Comparison of ENCODE assay signal across 9 mouse cellular contexts in the genomic region with DNA sequence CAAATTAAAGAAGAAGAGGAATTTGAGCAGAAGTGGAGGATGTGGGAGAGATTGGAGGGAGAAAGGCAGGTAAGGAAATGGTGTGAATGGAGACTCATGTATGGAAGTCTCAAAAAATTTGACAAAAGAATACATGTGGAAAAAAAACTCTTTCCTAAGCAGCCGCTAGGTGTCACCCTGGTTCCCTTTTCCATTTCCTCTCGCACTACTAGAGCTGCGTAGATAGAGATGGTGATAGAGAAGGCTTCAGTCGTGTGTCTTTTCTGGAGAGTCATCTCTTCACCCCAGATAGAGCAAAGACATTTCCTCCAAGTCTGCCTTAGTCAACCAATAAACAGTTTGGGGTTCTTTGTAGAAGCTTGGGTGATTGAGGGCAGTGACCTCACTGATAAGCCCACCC. TPM values are rescaled to one million over a fixed set of nuclear protein-coding genes. Genes with fewer than 3 reads are reported as not detected.
DNase-seq lines count a peak whose midpoint lies in the region; ATAC-seq and TF ChIP-seq lines count a peak whose summit lies in the region.
"Had no signal": no experiment of that assay in that cellular context is flagged by ENCODE, and none has a peak within 500 bp of the region (broad histone marks: within the 10 kb centered on the region; RNA-seq: fewer than 3 reads in every experiment).

No protein-coding gene starts in this region.

- H3K4me1 ChIP-seq in hindbrain, embryonic 12.5 days = peaks cover 13% of the 10 kb centered on the region; the same call in 1 of the 2 replicates
- H3K4me1 ChIP-seq in liver, embryonic 12.5 days = peaks cover 47% of the 10 kb centered on the region

- peaks cover 9% of the 10 kb centered on the region for H3K79me2 ChIP-seq in myocyte (ENCODE audit: control insufficient read depth, insufficient read depth)

- peak; percentile 27 to 73 for DNase-seq in layer of hippocampus, adult 18-20 months (ENCODE audit: low spot score in 2 of 2)
- no peak for DNase-seq in layer of hippocampus, postnatal 36 days
- DNase-seq in Muller cell, postnatal 12 days (ENCODE audit: inconsistent ontology term) = peak; percentile 58
- peak; percentile 51 for DNase-seq in thymus, postnatal 36 days

- no peak overlapping the region for H3K4me3 ChIP-seq in hindbrain, embryonic 12.5 days
- no peak overlapping the region for H3K4me3 ChIP-seq in liver, embryonic 12.5 days
- H3K4me3 ChIP-seq in myocyte = no peak overlapping the region
- H3K4me3 ChIP-seq: limb, embryonic 15.5 days had no signal

- no peaks in the 10 kb centered on the region for H3K9me3 ChIP-seq in hindbrain, embryonic 12.5 days (replicated peaks)
- no peaks in the 10 kb centered on the region for H3K9me3 ChIP-seq in liver, embryonic 12.5 days (replicated peaks)
- H3K9me3 ChIP-seq: limb, embryonic 15.5 days had no signal

- H3K36me3 ChIP-seq in hindbrain, embryonic 12.5 days = no peaks in the 10 kb centered on the region
- no peaks in the 10 kb centered on the region for H3K36me3 ChIP-seq in liver, embryonic 12.5 days
- no peaks in the 10 kb centered on the region for H3K36me3 ChIP-seq in myocyte (ENCODE audit: control insufficient read depth, insufficient read depth)
- H3K36me3 ChIP-seq: limb, embryonic 15.5 days had no signal

- H3K27ac ChIP-seq in hindbrain, embryonic 12.5 days = no peak overlapping the region
- peak overlapping the region; percentile 89 for H3K27ac ChIP-seq in liver, embryonic 12.5 days
- H3K27ac ChIP-seq: limb, embryonic 15.5 days had no signal

- H3K9ac ChIP-seq in hindbrain, embryonic 12.5 days = no peak overlapping the region
- H3K9ac ChIP-seq in liver, embryonic 12.5 days = peak overlapping the region; percentile 28; the same call in 1 of the 2 replicates
- H3K9ac ChIP-seq: limb, embryonic 15.5 days had no signal

- ATAC-seq in common myeloid progenitor, adult 5-6 weeks (replicated peaks; ENCODE audit: low read depth, poor library complexity, severe bottlenecking) = peak; percentile 40
- peak; percentile 55; the same call in 1 of the 2 replicates for ATAC-seq in hindbrain, embryonic 12.5 days (ENCODE audit: low FRiP score)
- ATAC-seq in liver, embryonic 12.5 days = no peak

- H3K27me3 ChIP-seq in hindbrain, embryonic 12.5 days = peaks cover 17% of the 10 kb centered on the region
- H3K27me3 ChIP-seq in liver, embryonic 12.5 days (replicated peaks) = no peaks in the 10 kb centered on the region
- no peaks in the 10 kb centered on the region for H3K27me3 ChIP-seq in myocyte (ENCODE audit: control insufficient read depth, insufficient read depth, insufficient read length)
- H3K27me3 ChIP-seq: limb, embryonic 15.5 days had no signal

- 2% methylated on average over 4 of the region's 4 CpGs for WGBS in hindbrain, embryonic 12.5 days
- 0% methylated on average over 4 of the region's 4 CpGs for WGBS in liver, embryonic 12.5 days (ENCODE audit: insufficient replicate concordance)

- H3K4me2 ChIP-seq in hindbrain, embryonic 12.5 days (replicated peaks) = no peak overlapping the region
- H3K4me2 ChIP-seq in liver, embryonic 12.5 days = peak overlapping the region; percentile 72
- peak overlapping the region; percentile 98 for H3K4me2 ChIP-seq in myocyte (ENCODE audit: low read depth)
- H3K4me2 ChIP-seq: limb, embryonic 15.5 days had no signal

- no peak for TF ChIP-seq POLR2A in myocyte (IDR thresholded peaks at IDR 0.05; ENCODE audit: insufficient read length, low read depth)

- no peak overlapping the region for H3ac ChIP-seq in myocyte (ENCODE audit: control insufficient read depth, insufficient read length)

TF ChIP-seq in myocyte, 11 proteins besides CTCF, POLR2A, EP300 and RAD21:
- no peak for TF ChIP-seq USF1 (IDR thresholded peaks at IDR 0.05; ENCODE audit: low read depth)
- TF ChIP-seq CEBPB (IDR thresholded peaks at IDR 0.05; ENCODE audit: insufficient read depth, poor library complexity, severe bottlenecking) = no peak
- no peak for TF ChIP-seq MYOG (IDR thresholded peaks at IDR 0.05; ENCODE audit: control insufficient read depth in 1 of 3, insufficient read depth in 1 of 3, insufficient read length in 2 of 3, low read depth in 2 of 3)
- no peak for TF ChIP-seq POLR2AphosphoS2 (IDR thresholded peaks at IDR 0.05; ENCODE audit: insufficient read length, low read depth)
- TF ChIP-seq MYOD1 (IDR thresholded peaks at IDR 0.05; ENCODE audit: control insufficient read depth in 1 of 3, insufficient read length in 2 of 3, low read depth in 2 of 3) = no peak
- no peak for TF ChIP-seq MAX (IDR thresholded peaks at IDR 0.05; ENCODE audit: low read depth)
- no peak for TF ChIP-seq SRF (IDR thresholded peaks at IDR 0.05; ENCODE audit: control insufficient read depth, insufficient read length, low read depth)
- no peak for TF ChIP-seq REST (IDR thresholded peaks at IDR 0.05; ENCODE audit: insufficient read depth, insufficient read length)
- no peak for TF ChIP-seq TCF12 (IDR thresholded peaks at IDR 0.05; ENCODE audit: insufficient read depth, poor library complexity, severe bottlenecking)
- no peak for TF ChIP-seq TCF3 (IDR thresholded peaks at IDR 0.05; ENCODE audit: insufficient read length, low read depth)
- no peak for TF ChIP-seq E2F4 (IDR thresholded peaks at IDR 0.05; ENCODE audit: insufficient read depth)

RNA-seq across cellular contexts. Expression of gene Irgm1, which starts 3.0 kb away (rescaled TPM):
- 1 to 10 TPM; 5.6 to 5.8 TPM for total RNA-seq in layer of hippocampus, adult 18-20 months (2021)
- total RNA-seq in layer of hippocampus, postnatal 36 days (2021) = 1 to 10 TPM; 3.2 to 4.3 TPM
- 49.1 and 58.2 TPM in 2 replicates for total RNA-seq in common myeloid progenitor, adult 5-6 weeks (2017)
- polyA plus RNA-seq in hindbrain, embryonic 12.5 days (2016; fragmentation: Nextera tagmentation; extraction: Ambion mirVana) = 3.0 and 3.9 TPM in 2 replicates
- polyA plus RNA-seq in liver, embryonic 12.5 days (2016; fragmentation: Nextera tagmentation; extraction: Ambion mirVana) = 16.3 and 16.5 TPM in 2 replicates
- 6.9 TPM for polyA plus RNA-seq in myocyte (2012; fragmentation: generic; extraction: Trizol)

RNA-seq across cellular contexts. Expression of gene Gm5431, which starts 27.5 kb away (rescaled TPM):
- under 1 TPM in 1 of 2 experiments, not detected in 1; 0.23 TPM for total RNA-seq in layer of hippocampus, adult 18-20 months (2021)
- total RNA-seq in layer of hippocampus, postnatal 36 days (2021) = under 1 TPM in 1 of 2 experiments, not detected in 1; 0.23 TPM
- 0.59 and 1.5 TPM in 2 replicates for total RNA-seq in common myeloid progenitor, adult 5-6 weeks (2017)
- polyA plus RNA-seq in hindbrain, embryonic 12.5 days (2016; fragmentation: Nextera tagmentation; extraction: Ambion mirVana) = 0.13 TPM in 1 of 2 replicates, not detected in the other
- polyA plus RNA-seq in liver, embryonic 12.5 days (2016; fragmentation: Nextera tagmentation; extraction: Ambion mirVana) = 0.19 and 0.33 TPM in 2 replicates
- polyA plus RNA-seq in myocyte (2012; fragmentation: generic; extraction: Trizol) = not detected

RNA-seq across cellular contexts. Expression of gene Gm12184, which starts 48.0 kb away (rescaled TPM):
- total RNA-seq in layer of hippocampus, adult 18-20 months (2021) = 1 to 10 TPM in 1 of 2 experiments, under 1 TPM in 1; 0.38 to 1.1 TPM
- total RNA-seq in layer of hippocampus, postnatal 36 days (2021) = 1 to 10 TPM in 1 of 2 experiments, under 1 TPM in 1; 0.40 to 1.3 TPM
- total RNA-seq in common myeloid progenitor, adult 5-6 weeks (2017) = 48.6 and 64.4 TPM in 2 replicates
- polyA plus RNA-seq in hindbrain, embryonic 12.5 days (2016; fragmentation: Nextera tagmentation; extraction: Ambion mirVana) = 7.2 and 10.0 TPM in 2 replicates
- polyA plus RNA-seq in liver, embryonic 12.5 days (2016; fragmentation: Nextera tagmentation; extraction: Ambion mirVana) = 4.1 and 5.0 TPM in 2 replicates
- 13.2 TPM for polyA plus RNA-seq in myocyte (2012; fragmentation: generic; extraction: Trizol)

RNA-seq across cellular contexts. Expression of gene Trim7, which starts 48.5 kb away (rescaled TPM):
- total RNA-seq in layer of hippocampus, adult 18-20 months (2021) = 1 to 10 TPM; 1.9 to 2.4 TPM
- total RNA-seq in layer of hippocampus, postnatal 36 days (2021) = 1 to 10 TPM; 1.6 to 2.5 TPM
- total RNA-seq in common myeloid progenitor, adult 5-6 weeks (2017) = 0.19 and 0.78 TPM in 2 replicates
- 0.70 and 1.6 TPM in 2 replicates for polyA plus RNA-seq in hindbrain, embryonic 12.5 days (2016; fragmentation: Nextera tagmentation; extraction: Ambion mirVana)
- not detected in 2 replicates for polyA plus RNA-seq in liver, embryonic 12.5 days (2016; fragmentation: Nextera tagmentation; extraction: Ambion mirVana)
- 5.4 TPM for polyA plus RNA-seq in myocyte (2012; fragmentation: generic; extraction: Trizol)

RNA-seq across cellular contexts. Expression of gene Trim41, which starts 57.3 kb away (rescaled TPM):
- 10 to 100 TPM; 58.1 to 62.3 TPM for total RNA-seq in layer of hippocampus, adult 18-20 months (2021)
- total RNA-seq in layer of hippocampus, postnatal 36 days (2021) = 10 to 100 TPM; 58.3 to 59.6 TPM
- 50.2 and 70.9 TPM in 2 replicates for total RNA-seq in common myeloid progenitor, adult 5-6 weeks (2017)
- 6.4 and 7.1 TPM in 2 replicates for polyA plus RNA-seq in hindbrain, embryonic 12.5 days (2016; fragmentation: Nextera tagmentation; extraction: Ambion mirVana)
- polyA plus RNA-seq in liver, embryonic 12.5 days (2016; fragmentation: Nextera tagmentation; extraction: Ambion mirVana) = 2.1 and 2.3 TPM in 2 replicates
- polyA plus RNA-seq in myocyte (2012; fragmentation: generic; extraction: Trizol) = 31.3 TPM

Comparison
In these comparisons a context has a peak if more than half of its experiments do, and no peak if none do; other contexts are left out.
1. DNase-seq: peak in layer of hippocampus, adult 18-20 months (2 of 2), Muller cell, postnatal 12 days (single experiment) and thymus, postnatal 36 days (2 of 2); none in layer of hippocampus, postnatal 36 days (0 of 2).
2. RNA of gene Gm12184, which starts 48.0 kb away (total RNA-seq): 48.6 to 64.4 TPM in common myeloid progenitor, adult 5-6 weeks; 0.40 to 1.3 TPM in layer of hippocampus, postnatal 36 days and 0.38 to 1.1 TPM in layer of hippocampus, adult 18-20 months; every median in the first group is over 10 times any median in the second.